Mouse (Mus musculus): ENCODE measurements around the gene Commd3. TPM values are rescaled to one million over a fixed set of nuclear protein-coding genes. Genes with fewer than 3 reads are reported as not detected.

Commd3 gene
- polyA plus RNA-seq, 1 experiment from 2014 or later: 82.0 TPM

GRCm38 (mm10) chr2:18689064-18689921 is 17.1 kb downstream of the Commd3 start:
- WGBS: 1% methylated on average over 51 of the region's 51 CpGs
- Histone ChIP-seq H3K36me3 (peaks cover 3% of the 10 kb centered on the region), H3K9me3 (replicated peaks) (no peaks in the 10 kb centered on the region), H3K27me3 (ENCODE audit: low read depth, poor library complexity, severe bottlenecking) (peaks cover 95% of the 10 kb centered on the region), H3K4me3 (peak overlapping the region; percentile 55), H3K4me1 (peaks cover 32% of the 10 kb centered on the region), H3K27ac (replicated peaks) (peak overlapping the region; percentile 84)
- DNase-seq (ENCODE audit: low spot score): peak; percentile 74

GRCm38 (mm10) chr2:18690055-18690691 is 18.0 kb downstream of the Commd3 start:
- under 1% methylated on average over 58 of the region's 58 CpGs for WGBS
- Histone ChIP-seq H3K4me3 (peak overlapping the region; percentile 55), H3K4me1 (peaks cover 41% of the 10 kb centered on the region), H3K9me3 (replicated peaks) (no peaks in the 10 kb centered on the region), H3K36me3 (no peaks in the 10 kb centered on the region), H3K27me3 (ENCODE audit: low read depth, poor library complexity, severe bottlenecking) (peaks cover 95% of the 10 kb centered on the region), H3K27ac (replicated peaks) (peak overlapping the region; percentile 84)
- DNase-seq (ENCODE audit: low spot score): peak; percentile 83

GRCm38 (mm10) chr2:18690756-18691155 is 18.6 kb downstream of the Commd3 start:
- no peaks in the 10 kb centered on the region for H3K36me3 ChIP-seq
- peaks cover 43% of the 10 kb centered on the region for H3K4me1 ChIP-seq
- no peak for DNase-seq (ENCODE audit: low spot score)
- 1% methylated on average over 9 of the region's 9 CpGs for WGBS
- H3K9me3 ChIP-seq (replicated peaks): no peaks in the 10 kb centered on the region
- no peak overlapping the region for H3K27ac ChIP-seq (replicated peaks)
- peak overlapping the region; percentile 55 for H3K4me3 ChIP-seq
- H3K27me3 ChIP-seq (ENCODE audit: low read depth, poor library complexity, severe bottlenecking): peaks cover 95% of the 10 kb centered on the region

- no peak overlapping the region for H3K4me3 ChIP-seq
- H3K27ac ChIP-seq (replicated peaks): no peak overlapping the region
- H3K36me3 ChIP-seq: no peaks in the 10 kb centered on the region
- H3K27me3 ChIP-seq (ENCODE audit: low read depth, poor library complexity, severe bottlenecking): peaks cover 95% of the 10 kb centered on the region
- H3K9me3 ChIP-seq (replicated peaks): no peaks in the 10 kb centered on the region
- peaks cover 43% of the 10 kb centered on the region for H3K4me1 ChIP-seq
- no peak for DNase-seq (ENCODE audit: low spot score)
These were observed 19.8 kb downstream of the Commd3 start for GRCm38 (mm10) chr2:18692031-18692430.

GRCm38 (mm10) chr2:18692548-18692947 is 20.4 kb downstream of the Commd3 start:
- no peak overlapping the region for H3K27ac ChIP-seq (replicated peaks)
- H3K36me3 ChIP-seq: no peaks in the 10 kb centered on the region
- 4% methylated on average over 1 of the region's 1 CpGs for WGBS
- H3K4me1 ChIP-seq: peaks cover 43% of the 10 kb centered on the region
- H3K4me3 ChIP-seq: no peak overlapping the region
- no peak for DNase-seq (ENCODE audit: low spot score)
- H3K9me3 ChIP-seq (replicated peaks): no peaks in the 10 kb centered on the region
- peaks cover 95% of the 10 kb centered on the region for H3K27me3 ChIP-seq (ENCODE audit: low read depth, poor library complexity, severe bottlenecking)

- Histone ChIP-seq H3K4me1 (peaks cover 43% of the 10 kb centered on the region), H3K36me3 (no peaks in the 10 kb centered on the region), H3K27ac (replicated peaks) (no peak overlapping the region), H3K27me3 (ENCODE audit: low read depth, poor library complexity, severe bottlenecking) (peaks cover 95% of the 10 kb centered on the region), H3K4me3 (peak overlapping the region; percentile 66), H3K9me3 (replicated peaks) (no peaks in the 10 kb centered on the region)
- DNase-seq (ENCODE audit: low spot score): no peak
- under 1% methylated on average over 5 of the region's 5 CpGs for WGBS
These were observed 21.3 kb downstream of the Commd3 start for GRCm38 (mm10) chr2:18693491-18693870.

GRCm38 (mm10) chr2:18693871-18694610 is 21.9 kb downstream of the Commd3 start, which contains the start of gene Spag6:
Gene Spag6, plus strand, starts transcription at chr2:18694032.
- H3K4me3 ChIP-seq: peak within 1 kb of the TSS; percentile 66
- peaks cover 95% of the 10 kb centered on the region for H3K27me3 ChIP-seq (ENCODE audit: low read depth, poor library complexity, severe bottlenecking)
- peak within 1 kb of the TSS; percentile 90 for H3K27ac ChIP-seq (replicated peaks)
- under 1% methylated on average over 46 of the region's 61 CpGs for WGBS
- DNase-seq (ENCODE audit: low spot score): peak; percentile 89
- peaks cover 44% of the 10 kb centered on the region for H3K4me1 ChIP-seq
- no peaks in the 10 kb centered on the region for H3K36me3 ChIP-seq
- no peaks in the 10 kb centered on the region for H3K9me3 ChIP-seq (replicated peaks)

- Histone ChIP-seq H3K27me3 (ENCODE audit: low read depth, poor library complexity, severe bottlenecking) (peaks cover 95% of the 10 kb centered on the region), H3K36me3 (no peaks in the 10 kb centered on the region), H3K27ac (replicated peaks) (peak overlapping the region; percentile 90), H3K4me1 (peaks cover 39% of the 10 kb centered on the region), H3K9me3 (replicated peaks) (no peaks in the 10 kb centered on the region), H3K4me3 (peak overlapping the region; percentile 66)
- no peak for DNase-seq (ENCODE audit: low spot score)
- WGBS: 1% methylated on average over 20 of the region's 20 CpGs
These were observed 22.4 kb downstream of the Commd3 start for GRCm38 (mm10) chr2:18694611-18694950.

GRCm38 (mm10) chr2:18695163-18695562 is 23.0 kb downstream of the Commd3 start:
- peak overlapping the region; percentile 66; the same call in 1 of the 2 replicates for H3K4me3 ChIP-seq
- peaks cover 95% of the 10 kb centered on the region for H3K27me3 ChIP-seq (ENCODE audit: low read depth, poor library complexity, severe bottlenecking)

GRCm38 (mm10) chr2:18695629-18696150 is 23.5 kb downstream of the Commd3 start:
- WGBS: 4% methylated on average over 7 of the region's 7 CpGs
- Histone ChIP-seq H3K4me3 (no peak overlapping the region), H3K27ac (replicated peaks) (no peak overlapping the region), H3K9me3 (replicated peaks) (no peaks in the 10 kb centered on the region), H3K36me3 (no peaks in the 10 kb centered on the region), H3K4me1 (peaks cover 28% of the 10 kb centered on the region), H3K27me3 (ENCODE audit: low read depth, poor library complexity, severe bottlenecking) (peaks cover 95% of the 10 kb centered on the region)
- DNase-seq (ENCODE audit: low spot score): peak; percentile 23

More at GRCm38 (mm10) chr2:18695163-18695562, 23.0 kb downstream of the Commd3 start:
- DNase-seq (ENCODE audit: low spot score): no peak
- no peak overlapping the region for H3K27ac ChIP-seq (replicated peaks)
- H3K4me1 ChIP-seq: peaks cover 33% of the 10 kb centered on the region
- H3K36me3 ChIP-seq: no peaks in the 10 kb centered on the region
- 2% methylated on average over 8 of the region's 8 CpGs for WGBS
- H3K9me3 ChIP-seq (replicated peaks): no peaks in the 10 kb centered on the region

- no peaks in the 10 kb centered on the region for H3K9me3 ChIP-seq (replicated peaks)
- no peak overlapping the region for H3K27ac ChIP-seq (replicated peaks)
- H3K4me3 ChIP-seq: no peak overlapping the region
- no peaks in the 10 kb centered on the region for H3K36me3 ChIP-seq
- WGBS: 4% methylated on average over 4 of the region's 4 CpGs
- DNase-seq (ENCODE audit: low spot score): peak; percentile 44
- peaks cover 95% of the 10 kb centered on the region for H3K27me3 ChIP-seq (ENCODE audit: low read depth, poor library complexity, severe bottlenecking)
- peaks cover 24% of the 10 kb centered on the region for H3K4me1 ChIP-seq
These were observed 25.5 kb downstream of the Commd3 start for GRCm38 (mm10) chr2:18697591-18698244.

Data from midbrain, embryonic 10.5 days (tissue).